Mouse (Mus musculus) MEL (cell line): ENCODE measurements at regions not wholly inside any gene's neighbourhood (a gene's known extent, or its start where the extent isn't known, plus 50 kb on each side); places are given as distances from the start of the nearest gene placed in this dataset.

Source experiments
- DNase-seq: peaks from one replicate; pipeline ENCODE4 v3.0.0; 2011; ENCODE audit warnings: low read depth, low spot score
- H3K27ac ChIP-seq: 2 replicates; pipeline ENCODE4 v1.5.1; 2012; ENCODE audit warnings: low read depth, mild to moderate bottlenecking, control low read depth, low read length, moderate library complexity; ENCODE audit not compliant: control insufficient read depth
- H3K27me3 ChIP-seq, 2 experiments: fragments of 150-350 bp in 1 of 2; sonication (generic) in 1 of 2; 2 replicates each; pipeline ENCODE4 v1.6.1; 2012; ENCODE audit warnings: low read length in 2 of 2, mild to moderate bottlenecking in 2 of 2, improper control_type of control experiment in 1 of 2, moderate library complexity in 1 of 2; ENCODE audit not compliant: insufficient read depth in 2 of 2, control insufficient read depth in 1 of 2
- H3K36me3 ChIP-seq, 2 experiments: 2 replicates each; pipeline ENCODE4 v1.6.1; 2012 to 2014; ENCODE audit warnings: low read length in 2 of 2, improper control_type of control experiment in 1 of 2, inconsistent platforms in 1 of 2, mild to moderate bottlenecking in 1 of 2; ENCODE audit not compliant: insufficient read depth in 2 of 2, control insufficient read depth in 1 of 2
- H3K4me1 ChIP-seq, 2 experiments: fragments of 150-350 bp in 1 of 2; sonication (generic) in 1 of 2; 2 replicates each; pipeline ENCODE4 v1.6.1; 2012; ENCODE audit warnings: low read length in 2 of 2, improper control_type of control experiment in 1 of 2, mild to moderate bottlenecking in 1 of 2; ENCODE audit not compliant: insufficient read depth in 2 of 2, control insufficient read depth in 1 of 2
- H3K4me3 ChIP-seq, 2 experiments: fragments of 150-350 bp in 1 of 2; sonication (generic) in 1 of 2; 2 replicates each; pipeline ENCODE4 v1.5.1; 2012; ENCODE audit warnings: low read depth in 2 of 2, low read length in 2 of 2, mild to moderate bottlenecking in 2 of 2, moderate library complexity in 2 of 2, control low read depth in 1 of 2, improper control_type of control experiment in 1 of 2; ENCODE audit not compliant: control insufficient read depth in 1 of 2, insufficient read depth in 1 of 2
- H3K79me2 ChIP-seq: 2 replicates; pipeline ENCODE4 v1.6.1; 2012; ENCODE audit warnings: mild to moderate bottlenecking, low read length, moderate library complexity; ENCODE audit not compliant: control insufficient read depth, poor library complexity, insufficient read depth
- H3K9ac ChIP-seq: 2 replicates; pipeline ENCODE4 v1.6.1; 2012; ENCODE audit warnings: low read depth, mild to moderate bottlenecking, control low read depth, low read length, moderate library complexity; ENCODE audit not compliant: control insufficient read depth, poor library complexity, severe bottlenecking
- H3K9me3 ChIP-seq: fragments of 150-350 bp; sonication (generic); replicated peaks from 2 replicates; pipeline ENCODE4 v1.6.1; 2012; ENCODE audit warnings: mild to moderate bottlenecking, low read length, improper control_type of control experiment, moderate library complexity; ENCODE audit not compliant: insufficient read depth
- CHD1 ChIP-seq: IDR thresholded peaks from 2 replicates; pipeline ENCODE4 v1.6.1; 2012; ENCODE audit warnings: low read depth, mild to moderate bottlenecking, inconsistent platforms, low read length, improper control_type of control experiment
- E2F4 ChIP-seq: IDR thresholded peaks from 2 replicates; pipeline ENCODE4 v1.6.1; 2011; ENCODE audit warnings: low read depth, low read length, improper control_type of control experiment, borderline replicate concordance
- ELF1 ChIP-seq: IDR thresholded peaks from 2 replicates; pipeline ENCODE4 v1.6.1; 2014; ENCODE audit warnings: low read depth, mild to moderate bottlenecking, inconsistent platforms, low read length, improper control_type of control experiment, moderate library complexity
- ETS1 ChIP-seq: IDR thresholded peaks from 2 replicates; pipeline ENCODE4 v1.6.1; 2012; ENCODE audit warnings: low read depth, mild to moderate bottlenecking, inconsistent platforms, low read length, improper control_type of control experiment, moderate library complexity
- GATA1 ChIP-seq: IDR thresholded peaks from 2 replicates; pipeline ENCODE4 v1.6.1; 2011; ENCODE audit warnings: low read depth, low read length, improper control_type of control experiment
- MAFK ChIP-seq: IDR thresholded peaks from 2 replicates; pipeline ENCODE4 v1.6.1; 2011; ENCODE audit warnings: low read depth, mild to moderate bottlenecking, low read length, improper control_type of control experiment, borderline replicate concordance
- MAZ ChIP-seq: IDR thresholded peaks from 2 replicates; pipeline ENCODE4 v1.6.1; 2012; ENCODE audit warnings: low read depth, mild to moderate bottlenecking, inconsistent platforms, low read length, improper control_type of control experiment
- NRF1 ChIP-seq: IDR thresholded peaks from 2 replicates; pipeline ENCODE4 v1.6.1; 2014; ENCODE audit warnings: low read depth, mild to moderate bottlenecking, inconsistent platforms, low read length, improper control_type of control experiment, moderate library complexity; ENCODE audit not compliant: poor library complexity, insufficient read depth, severe bottlenecking
- POLR2AphosphoS2 ChIP-seq: IDR thresholded peaks from 2 replicates; pipeline ENCODE4 v1.6.1; 2011; ENCODE audit warnings: low read length, improper control_type of control experiment
- POLR2AphosphoS5 ChIP-seq: IDR thresholded peaks from 2 replicates; pipeline ENCODE4 v1.6.1; 2012; ENCODE audit warnings: low read depth, borderline replicate concordance, mild to moderate bottlenecking, inconsistent platforms, low read length, moderate library complexity, mixed read lengths
- SMC3 ChIP-seq: IDR thresholded peaks from 2 replicates; pipeline ENCODE4 v1.6.1; 2011; ENCODE audit warnings: low read depth, low read length, improper control_type of control experiment
- TAL1 ChIP-seq: IDR thresholded peaks from 2 replicates; pipeline ENCODE4 v1.6.1; 2012; ENCODE audit warnings: mild to moderate bottlenecking, inconsistent platforms, low read length, moderate library complexity, mixed read lengths
- TBP ChIP-seq: IDR thresholded peaks from 2 replicates; pipeline ENCODE4 v1.8.0; 2011; ENCODE audit warnings: low read depth, low read length, improper control_type of control experiment
- UBTF ChIP-seq: IDR thresholded peaks from 2 replicates; pipeline ENCODE4 v1.6.1; 2012; ENCODE audit warnings: low read depth, mild to moderate bottlenecking, inconsistent platforms, low read length, improper control_type of control experiment, moderate library complexity, borderline replicate concordance; ENCODE audit not compliant: insufficient read depth
- ZC3H11A ChIP-seq: IDR thresholded peaks from 2 replicates; pipeline ENCODE4 v1.6.1; 2012; ENCODE audit warnings: low read depth, mild to moderate bottlenecking, inconsistent platforms, low read length, improper control_type of control experiment
- ZNF384 ChIP-seq: IDR thresholded peaks from 2 replicates; pipeline ENCODE4 v1.6.1; 2012; ENCODE audit warnings: low read depth, mild to moderate bottlenecking, inconsistent platforms, low read length, improper control_type of control experiment

GRCm38 (mm10) chr13:116575958-116576335 is 266.5 kb upstream of the Isl1 start:
- Histone ChIP-seq H3K9me3 (no peaks in the 10 kb centered on the region), H3K4me3 (no peak overlapping the region), H3K27ac (no peak overlapping the region), H3K27me3 (no peaks in the 10 kb centered on the region), H3K4me1 (no peaks in the 10 kb centered on the region), H3K79me2 (no peaks in the 10 kb centered on the region), H3K9ac (no peak overlapping the region), H3K36me3 (no peaks in the 10 kb centered on the region)
- TF ChIP-seq CHD1 = no peak
- TF ChIP-seq ZNF384 = no peak
- no peak for TF ChIP-seq GATA1
- TF ChIP-seq POLR2AphosphoS2 = no peak
- no peak for TF ChIP-seq MAFK
- TF ChIP-seq ZC3H11A = no peak
- TF ChIP-seq NRF1 = no peak
- no peak for TF ChIP-seq POLR2AphosphoS5
- no peak for TF ChIP-seq ELF1
- no peak for DNase-seq

- Histone ChIP-seq H3K4me1 (no peaks in the 10 kb centered on the region), H3K27me3 (no peaks in the 10 kb centered on the region), H3K36me3 (no peaks in the 10 kb centered on the region), H3K79me2 (no peaks in the 10 kb centered on the region), H3K4me3 (no peak overlapping the region), H3K27ac (no peak overlapping the region), H3K9ac (no peak overlapping the region), H3K9me3 (no peaks in the 10 kb centered on the region)
- DNase-seq = no peak
- TF ChIP-seq TBP (no peak), CHD1 (no peak)
These were observed 265.9 kb upstream of the Isl1 start for GRCm38 (mm10) chr13:116575274-116575957.

GRCm38 (mm10) chr13:116555053-116555452 is 245.6 kb upstream of the Isl1 start:
- H3K4me3 ChIP-seq = no peak overlapping the region

More at GRCm38 (mm10) chr13:116555053-116555452, 245.6 kb upstream of the Isl1 start:
- DNase-seq = no peak
- TF ChIP-seq MAFK (no peak), MAZ (no peak), UBTF (no peak), ZC3H11A (no peak), SMC3 (no peak), E2F4 (no peak), POLR2AphosphoS2 (no peak), ETS1 (no peak), TAL1 (no peak)
- H3K4me1 ChIP-seq = no peaks in the 10 kb centered on the region
- no peak overlapping the region for H3K27ac ChIP-seq
- no peaks in the 10 kb centered on the region for H3K36me3 ChIP-seq
- no peak overlapping the region for H3K9ac ChIP-seq
- H3K27me3 ChIP-seq = no peaks in the 10 kb centered on the region
- H3K9me3 ChIP-seq = no peaks in the 10 kb centered on the region
- no peaks in the 10 kb centered on the region for H3K79me2 ChIP-seq
